Mouse (Mus musculus) MEL (cell line): Measurements from ENCODE around the gene Cntn6.

Source experiments
- BHLHE40 ChIP-seq: IDR thresholded peaks from 2 replicates; pipeline ENCODE4 v1.6.1; 2012; ENCODE audit warnings: low read depth, mild to moderate bottlenecking, inconsistent platforms, low read length, improper control_type of control experiment, borderline replicate concordance
- CTCF ChIP-seq, 3 experiments: IDR thresholded peaks in 2 of 3; conservative IDR thresholded peaks in 1 of 3; 2 replicates each; pipeline ENCODE4 v1.5.1; 2011 to 2012; ENCODE audit warnings: low read length in 3 of 3, low read depth in 2 of 3, mild to moderate bottlenecking in 2 of 3, improper control_type of control experiment in 1 of 3, inconsistent platforms in 1 of 3, mixed read lengths in 1 of 3, moderate library complexity in 1 of 3; ENCODE audit not compliant: control insufficient read depth in 1 of 3, insufficient read depth in 1 of 3, poor library complexity in 1 of 3, severe bottlenecking in 1 of 3
- EP300 ChIP-seq, 2 experiments: IDR thresholded peaks; 2 replicates each; pipeline ENCODE4 v1.6.1; 2011; ENCODE audit warnings: improper control_type of control experiment in 2 of 2, low read length in 2 of 2, low read depth in 1 of 2, mild to moderate bottlenecking in 1 of 2
- GATA1 ChIP-seq: IDR thresholded peaks from 2 replicates; pipeline ENCODE4 v1.6.1; 2011; ENCODE audit warnings: low read depth, low read length, improper control_type of control experiment
- MAZ ChIP-seq: IDR thresholded peaks from 2 replicates; pipeline ENCODE4 v1.6.1; 2012; ENCODE audit warnings: low read depth, mild to moderate bottlenecking, inconsistent platforms, low read length, improper control_type of control experiment
- POLR2A ChIP-seq, 2 experiments: IDR thresholded peaks; 2 replicates each; pipeline ENCODE4 v1.6.1; 2011 to 2012; ENCODE audit warnings: low read length in 2 of 2, mild to moderate bottlenecking in 2 of 2, control low read depth in 1 of 2, improper control_type of control experiment in 1 of 2, low read depth in 1 of 2, moderate library complexity in 1 of 2; ENCODE audit not compliant: control insufficient read depth in 1 of 2, insufficient read depth in 1 of 2, poor library complexity in 1 of 2
- TBP ChIP-seq: IDR thresholded peaks from 2 replicates; pipeline ENCODE4 v1.8.0; 2011; ENCODE audit warnings: low read depth, low read length, improper control_type of control experiment

DNA sequence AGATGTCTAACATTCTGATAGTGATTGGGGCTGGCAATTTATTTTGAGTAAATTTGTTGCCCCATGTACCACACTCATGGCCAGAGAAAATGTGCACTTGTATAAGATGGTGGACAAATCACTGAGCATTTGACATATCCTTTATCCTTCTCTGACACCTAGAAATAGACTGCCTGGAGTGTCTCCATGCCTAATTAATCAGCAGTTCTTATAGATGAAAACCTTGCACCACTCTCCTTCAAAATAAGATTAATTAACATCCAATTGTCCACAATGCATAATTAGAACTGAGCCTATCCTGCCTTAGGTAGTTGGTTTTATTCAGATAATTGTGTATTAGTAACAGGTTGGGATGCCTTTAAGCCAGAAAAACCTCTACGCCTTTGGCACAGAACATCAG, 236.0 kb downstream of the Cntn6 start:
- TF ChIP-seq POLR2A (IDR thresholded peaks at IDR 0.05; ENCODE audit: control insufficient read depth in 1 of 2, insufficient read depth in 1 of 2, low read depth in 1 of 2, low read length in 2 of 2, poor library complexity in 1 of 2): no peak
- no peak for TF ChIP-seq EP300 (IDR thresholded peaks at IDR 0.05; ENCODE audit: low read depth in 1 of 2, low read length in 2 of 2)
- TF ChIP-seq CTCF (IDR thresholded peaks at IDR 0.05 in 2 of 3, conservative IDR thresholded peaks at IDR 0.05 in 1 of 3; ENCODE audit: control insufficient read depth in 1 of 3, insufficient read depth in 1 of 3, low read depth in 2 of 3, low read length in 3 of 3, poor library complexity in 1 of 3, severe bottlenecking in 1 of 3): no peak
- TF ChIP-seq TBP: no peak
- no peak for TF ChIP-seq BHLHE40
- TF ChIP-seq MAZ: no peak
- TF ChIP-seq GATA1: no peak
